Mouse (Mus musculus): Measurements from ENCODE around the gene Ank. TPM values are rescaled to one million over a fixed set of nuclear protein-coding genes. Genes with fewer than 3 reads are reported as not detected.

Gene Ank
- total RNA-seq, 2 experiments from 2014 or later = 165 to 172 TPM

DNA sequence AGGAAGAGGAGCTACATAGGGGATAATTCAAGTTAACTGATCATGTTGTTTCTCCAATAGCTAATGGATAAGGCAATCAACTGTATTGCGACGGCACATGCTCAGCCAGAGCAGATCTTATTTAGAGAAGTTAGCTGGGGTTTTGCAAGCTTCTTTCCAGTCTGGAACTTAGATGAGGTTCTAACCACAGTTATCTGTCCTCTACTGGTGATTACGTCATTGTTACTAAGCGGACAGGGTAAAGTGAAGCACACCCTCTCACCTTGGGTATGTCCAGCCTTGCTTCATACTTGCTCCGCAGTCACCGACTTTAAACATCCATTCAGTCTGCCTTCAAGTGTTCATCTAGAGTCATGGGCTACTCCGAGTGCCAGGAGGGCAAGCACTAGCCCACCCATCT, 53.4 kb downstream of the Ank start:
- DNase-seq (ENCODE audit: extremely low spot score in 1 of 2, low spot score in 2 of 2) = no peak
- intact Hi-C loops (cut with DNase I) = no loop called here

DNA sequence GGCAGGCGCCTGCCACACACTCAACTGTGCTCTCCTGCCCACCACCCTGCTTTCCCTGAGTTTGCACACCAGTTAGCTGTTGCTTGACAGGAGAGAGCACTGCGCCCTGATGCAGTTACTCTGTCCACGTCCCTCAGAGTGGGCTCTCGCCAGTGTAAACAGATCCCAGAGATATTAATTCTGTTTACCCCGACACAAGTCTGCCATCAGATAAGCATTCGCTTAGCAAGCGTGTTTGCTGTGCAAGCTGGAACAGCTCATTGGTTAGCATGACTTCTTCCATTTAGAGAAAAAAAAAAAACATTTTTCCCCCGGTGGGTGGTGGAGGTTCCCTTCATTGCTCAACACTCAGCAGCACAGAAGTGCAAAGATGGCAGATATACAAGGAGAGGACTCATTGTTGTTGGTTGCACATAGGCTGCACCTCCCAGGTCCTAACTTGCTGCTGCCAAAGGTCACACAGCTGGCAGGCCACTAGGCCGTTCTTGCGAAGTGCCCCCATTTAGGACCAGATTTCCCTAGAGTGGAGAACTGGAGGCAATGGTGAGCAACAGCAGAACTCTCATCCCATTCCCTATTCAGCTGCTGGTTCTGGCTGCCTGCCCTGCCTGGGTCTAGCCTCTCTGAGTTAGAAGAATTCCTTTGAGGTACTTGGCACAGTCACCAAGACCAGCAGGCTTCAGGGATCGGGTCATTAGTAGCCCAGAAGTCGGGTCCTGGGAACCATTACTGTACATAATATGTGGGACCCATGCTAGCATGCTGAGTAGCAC, 58.9 kb downstream of the Ank start:
- intact Hi-C loops (cut with DNase I) = no loop called here
- peak in 1 of 2 experiments; percentile 46 for DNase-seq (ENCODE audit: extremely low spot score in 1 of 2, low spot score in 2 of 2)

DNA sequence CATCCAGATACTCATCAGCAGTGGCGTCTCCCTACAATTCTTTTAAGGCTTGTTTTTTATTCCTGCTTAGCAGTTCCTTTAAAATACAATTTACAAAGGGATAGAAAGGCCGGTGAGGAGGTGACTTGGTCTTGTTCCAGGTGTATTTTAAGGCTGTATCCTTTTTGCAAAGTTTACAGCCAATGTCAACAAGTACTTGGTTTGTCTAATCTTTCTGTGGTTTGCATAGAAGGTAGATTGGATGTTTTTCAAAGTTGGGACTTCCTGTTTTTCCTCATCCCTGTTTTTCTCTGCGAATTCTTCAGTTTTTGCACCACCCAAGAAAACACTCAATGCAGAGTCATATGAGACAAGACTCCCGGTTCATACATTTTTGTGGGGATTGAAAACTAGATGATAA, 62.4 kb downstream of the Ank start:
- intact Hi-C loops (cut with DNase I) = no loop called here
- DNase-seq (ENCODE audit: extremely low spot score in 1 of 2, low spot score in 2 of 2) = no peak

DNA sequence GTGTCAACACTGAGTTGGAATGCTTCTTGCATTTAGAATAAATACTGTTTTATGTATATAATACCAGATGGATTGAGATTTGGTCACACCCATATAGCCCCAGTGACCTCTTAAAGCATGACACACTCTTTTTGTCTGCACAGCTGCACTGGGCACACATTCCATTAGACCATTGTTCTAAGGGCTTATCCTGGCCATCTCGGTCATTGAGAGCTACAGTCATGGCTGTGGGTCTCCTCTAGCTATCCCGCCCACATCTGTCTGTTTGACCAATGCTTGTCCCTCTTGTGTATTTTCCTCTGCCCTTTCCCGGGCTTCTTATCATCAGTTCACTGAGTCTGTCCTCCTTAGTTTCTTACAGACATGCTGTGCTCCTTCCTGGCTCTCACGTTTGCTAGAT, 63.5 kb downstream of the Ank start:
- no peak for DNase-seq (ENCODE audit: extremely low spot score in 1 of 2, low spot score in 2 of 2)
- intact Hi-C loops (cut with DNase I) = no loop called here

DNA sequence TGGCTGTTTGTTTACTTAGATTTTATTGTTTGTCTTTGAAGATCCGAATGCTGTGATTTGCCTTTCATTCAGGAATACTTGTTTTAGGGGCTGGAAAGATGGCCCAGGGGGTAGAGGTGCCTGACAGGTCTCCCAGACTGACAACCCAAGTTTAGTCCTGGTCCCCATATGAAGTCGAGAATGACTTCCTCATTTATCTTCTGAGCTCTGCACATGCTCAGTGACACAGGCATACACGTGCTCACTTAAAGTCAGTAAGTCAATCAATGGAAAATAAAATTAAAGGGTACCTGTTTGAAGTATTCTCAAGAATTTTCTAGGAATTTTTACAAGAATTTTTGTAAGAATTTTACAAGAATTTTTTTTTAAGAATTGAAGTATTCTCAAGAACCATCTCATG, 66.6 kb downstream of the Ank start:
- intact Hi-C loops (cut with DNase I) = no loop called here
- no peak for DNase-seq (ENCODE audit: extremely low spot score in 1 of 2, low spot score in 2 of 2)

DNA sequence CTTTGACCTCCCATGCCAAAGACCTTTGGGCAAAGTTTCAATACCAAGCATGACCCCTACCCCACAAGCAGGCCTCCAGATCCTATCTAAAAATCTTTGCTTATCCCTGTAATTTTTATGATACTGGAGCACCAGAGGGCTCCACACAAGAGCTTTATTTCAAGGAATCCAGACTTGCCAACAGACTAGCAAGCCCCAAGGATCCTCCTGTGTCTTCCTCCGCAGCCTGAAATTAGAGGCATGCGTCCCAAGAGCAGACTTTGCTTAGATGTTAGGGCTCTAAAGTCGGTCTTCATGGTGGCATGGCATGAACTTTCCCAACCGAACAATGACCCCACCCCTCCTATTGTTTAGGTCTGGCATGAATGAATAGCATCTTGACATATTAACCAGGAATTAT, 69.2 kb downstream of the Ank start:
- intact Hi-C loops (cut with DNase I) = no loop called here
- no peak for DNase-seq (ENCODE audit: extremely low spot score in 1 of 2, low spot score in 2 of 2)

DNA sequence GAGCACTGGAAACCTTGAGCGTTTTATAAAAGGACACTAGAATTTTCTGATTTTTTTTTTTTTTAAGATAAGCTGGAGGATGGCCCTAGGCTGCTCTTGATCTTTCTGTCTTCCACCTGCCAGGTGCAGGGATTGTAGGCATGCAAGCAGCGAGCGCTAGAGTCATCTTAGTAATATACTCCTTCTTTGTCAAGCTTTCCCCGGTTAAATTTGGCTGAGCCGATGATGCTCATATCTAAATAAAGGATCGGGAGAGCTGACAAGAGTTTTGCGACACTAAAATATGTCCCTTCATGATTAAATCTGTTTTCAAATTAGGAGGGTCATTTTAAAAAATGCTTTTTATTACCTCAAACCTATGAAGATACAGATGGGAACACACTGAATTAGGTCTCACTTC, 69.7 kb downstream of the Ank start:
- intact Hi-C loops (cut with DNase I) = no loop called here
- DNase-seq (ENCODE audit: extremely low spot score in 1 of 2, low spot score in 2 of 2) = no peak

DNA sequence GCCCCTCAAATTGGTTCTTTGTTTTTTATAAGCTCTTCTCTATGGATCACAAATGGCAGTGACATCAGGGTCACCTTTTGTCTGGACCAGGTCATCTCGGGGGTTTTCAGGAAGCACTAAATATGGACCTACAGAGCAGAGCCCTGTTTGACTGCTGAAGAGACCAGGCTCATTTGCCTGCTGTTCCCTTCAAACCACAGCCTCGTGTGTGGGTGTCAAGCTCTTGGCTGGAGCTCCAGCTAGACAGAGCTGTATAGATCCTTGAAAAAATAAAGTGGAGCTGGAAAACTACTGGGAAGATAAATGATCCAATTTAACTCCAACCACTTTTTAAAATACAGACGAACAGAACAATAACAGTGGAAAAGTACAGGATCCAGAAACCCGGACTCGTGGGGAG, 70.3 kb downstream of the Ank start:
- intact Hi-C loops (cut with DNase I) = no loop called here
- DNase-seq (ENCODE audit: extremely low spot score in 1 of 2, low spot score in 2 of 2) = peak in 1 of 2 experiments; percentile 44

DNA sequence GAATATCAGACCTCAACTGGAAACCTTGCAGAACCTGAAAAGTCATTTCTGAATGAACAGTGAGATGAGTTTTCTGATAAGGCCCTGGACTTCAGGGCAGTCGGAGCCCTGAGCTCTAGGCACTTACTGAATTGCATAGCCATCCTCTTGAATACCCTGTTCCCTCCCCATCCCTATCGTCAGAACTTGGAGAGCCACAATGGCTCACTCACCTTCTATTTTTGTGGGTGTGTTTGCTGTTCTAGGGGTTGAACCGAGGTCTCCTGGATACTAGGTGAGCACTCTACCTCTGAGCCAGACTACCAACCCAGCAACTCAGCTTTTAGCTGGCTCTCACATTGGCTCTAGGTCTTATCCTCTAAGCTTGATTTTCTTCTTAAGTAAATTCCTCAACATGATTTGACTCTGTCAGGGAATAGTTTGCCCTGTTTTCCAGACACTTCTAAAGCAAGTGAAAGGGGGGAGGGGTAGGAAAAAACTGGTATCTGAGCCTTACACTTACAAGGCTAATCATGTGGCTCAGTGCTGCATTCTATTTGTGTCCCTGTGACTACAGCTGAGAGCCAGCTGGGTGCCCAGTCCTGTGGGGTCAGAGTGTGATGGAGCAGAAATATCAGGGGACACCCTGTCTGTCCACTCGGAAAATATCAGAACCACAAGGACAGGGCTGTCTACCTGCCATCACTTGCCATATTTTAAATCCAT, 71.2 kb downstream of the Ank start:
- intact Hi-C loops (cut with DNase I) = no loop called here
- DNase-seq (ENCODE audit: extremely low spot score in 1 of 2, low spot score in 2 of 2) = no peak

DNA sequence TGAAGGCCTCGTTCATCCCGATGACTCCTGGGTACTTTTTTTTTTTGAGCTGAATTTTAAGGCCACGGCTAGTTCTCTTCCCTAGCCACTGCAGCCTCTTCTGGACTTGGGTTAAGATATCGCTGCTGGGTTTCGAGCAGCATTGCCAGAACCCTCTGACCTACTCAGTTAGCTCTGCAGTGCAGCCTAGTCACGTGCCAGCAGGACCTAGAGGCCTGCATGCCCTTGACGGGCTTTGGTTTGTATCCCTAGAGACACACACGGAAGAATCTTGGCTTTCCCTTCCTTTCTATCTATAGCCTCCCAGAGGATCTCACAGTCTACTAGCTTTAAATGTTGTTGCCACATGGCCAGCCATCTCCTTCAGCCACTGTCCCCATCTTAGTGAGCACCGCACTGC, 73.3 kb downstream of the Ank start:
- intact Hi-C loops (cut with DNase I) = no loop called here
- DNase-seq (ENCODE audit: extremely low spot score in 1 of 2, low spot score in 2 of 2) = no peak

DNA sequence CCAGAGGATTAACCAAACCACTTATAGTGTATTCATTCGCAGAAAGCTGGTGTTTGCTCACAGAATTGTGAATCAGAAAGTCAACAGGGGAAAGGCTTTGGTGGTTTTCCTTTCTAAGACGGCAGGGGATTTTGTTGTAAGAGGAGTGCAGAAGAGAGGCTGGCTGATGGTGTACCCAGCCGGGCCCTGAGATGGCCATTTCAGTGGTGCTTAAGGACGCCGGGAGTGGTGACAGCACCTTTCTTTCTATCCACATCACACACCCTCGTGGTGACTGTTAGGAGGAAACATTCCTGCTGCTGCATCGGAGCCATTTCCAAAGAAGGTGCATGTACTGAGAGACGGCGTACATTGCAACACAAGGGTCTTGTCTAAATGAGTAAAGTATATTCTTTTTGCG, 78.7 kb downstream of the Ank start:
- intact Hi-C loops (cut with DNase I) = no loop called here

DNA sequence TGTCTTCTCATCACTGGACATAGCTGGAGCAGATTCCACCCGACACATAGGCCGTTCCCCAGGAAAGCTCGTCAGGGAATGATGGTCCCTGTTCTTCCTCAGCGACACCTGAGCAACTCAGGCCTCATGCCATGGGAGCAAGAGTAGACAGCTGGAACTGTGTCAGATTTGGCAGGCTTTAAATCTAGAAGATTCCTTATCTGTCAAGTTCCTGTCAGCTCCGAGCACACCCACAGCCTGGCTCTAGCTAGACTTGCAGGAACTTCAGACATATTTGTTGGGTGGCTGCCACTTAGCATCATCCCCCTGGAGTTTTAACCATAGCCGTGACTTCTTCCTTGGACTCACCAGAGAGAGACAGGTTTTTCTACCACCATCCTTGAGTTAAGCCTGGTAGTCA, 81.6 kb downstream of the Ank start:
- DNase-seq (ENCODE audit: extremely low spot score in 1 of 2, low spot score in 2 of 2) = no peak
- intact Hi-C loops (cut with DNase I) = no loop called here

More for the DNA sequence above, 78.7 kb downstream of the Ank start:
- no peak for DNase-seq (ENCODE audit: extremely low spot score in 1 of 2, low spot score in 2 of 2)

DNA sequence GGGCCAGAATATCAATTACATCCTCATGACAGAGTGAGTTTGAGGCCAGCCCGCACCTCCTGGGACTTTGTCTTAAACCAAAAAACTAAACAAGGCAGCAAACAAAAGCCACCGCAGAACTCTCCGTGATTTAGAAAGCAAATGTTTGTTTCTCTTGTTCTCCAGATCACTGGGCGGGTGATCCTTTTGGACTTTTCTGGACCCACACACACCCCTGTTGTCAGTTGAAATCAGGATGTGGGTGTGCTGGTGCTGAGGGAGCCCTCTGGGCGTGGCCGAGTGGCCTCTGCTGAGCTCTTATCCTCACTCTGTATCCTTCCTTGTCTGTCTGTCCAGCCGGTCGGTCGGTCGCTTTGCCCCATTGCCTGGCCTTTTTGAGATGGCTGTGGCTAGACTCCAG, 82.6 kb downstream of the Ank start:
- no peak for DNase-seq (ENCODE audit: extremely low spot score in 1 of 2, low spot score in 2 of 2)
- intact Hi-C loops (cut with DNase I) = no loop called here

DNA sequence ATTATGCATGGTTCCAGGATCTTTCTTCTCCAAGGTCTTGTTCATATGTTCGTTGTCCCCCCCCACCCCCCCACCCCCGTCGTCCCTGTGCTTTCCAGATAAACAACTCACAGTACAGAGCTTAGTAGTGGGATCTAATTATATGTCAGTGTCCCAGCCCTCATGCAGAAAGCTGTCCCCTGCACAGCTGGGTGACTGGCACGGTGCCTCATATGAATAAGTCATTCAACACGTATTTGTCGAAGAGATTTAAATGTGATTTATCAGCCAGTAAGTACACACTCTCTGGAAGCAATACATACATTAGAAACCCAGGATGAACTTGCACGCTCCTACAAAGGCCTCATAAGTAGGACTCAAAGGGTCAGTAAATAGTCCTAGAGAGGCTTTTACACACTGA, 83.4 kb downstream of the Ank start:
- no peak for DNase-seq (ENCODE audit: extremely low spot score in 1 of 2, low spot score in 2 of 2)
- intact Hi-C loops (cut with DNase I) = no loop called here

DNA sequence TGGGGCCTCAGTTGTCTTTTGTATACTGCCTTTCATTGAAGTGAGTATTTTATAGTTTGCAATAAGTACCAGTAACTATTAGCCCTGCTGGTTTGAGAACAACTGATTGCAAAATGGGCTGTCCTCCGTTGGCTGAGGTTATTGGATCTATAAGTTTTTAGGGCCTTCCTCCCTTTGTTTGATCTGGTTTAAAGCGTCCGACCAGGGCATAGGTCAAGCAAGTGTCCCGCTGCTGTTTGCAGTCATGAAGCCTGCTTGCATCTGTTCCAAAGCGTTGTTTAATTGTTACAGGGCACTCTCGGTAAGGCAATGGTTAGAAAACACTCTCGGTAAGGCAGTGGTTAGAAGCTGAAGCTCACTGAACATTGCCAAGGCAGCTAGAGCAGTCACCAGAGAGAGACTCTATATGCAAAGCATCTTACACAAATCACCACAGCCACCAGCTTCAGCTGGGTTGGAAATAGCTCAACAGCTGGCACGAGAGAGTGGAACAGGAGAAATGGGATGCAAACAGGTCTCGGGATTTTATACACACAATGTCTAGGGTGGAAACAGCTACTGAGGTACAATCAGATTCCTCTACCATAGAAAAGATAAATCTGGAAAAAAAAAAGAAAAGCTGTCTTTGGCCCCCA, 84.0 kb downstream of the Ank start:
- intact Hi-C loops (cut with DNase I) = no loop called here
- DNase-seq (ENCODE audit: extremely low spot score in 1 of 2, low spot score in 2 of 2) = no peak

DNA sequence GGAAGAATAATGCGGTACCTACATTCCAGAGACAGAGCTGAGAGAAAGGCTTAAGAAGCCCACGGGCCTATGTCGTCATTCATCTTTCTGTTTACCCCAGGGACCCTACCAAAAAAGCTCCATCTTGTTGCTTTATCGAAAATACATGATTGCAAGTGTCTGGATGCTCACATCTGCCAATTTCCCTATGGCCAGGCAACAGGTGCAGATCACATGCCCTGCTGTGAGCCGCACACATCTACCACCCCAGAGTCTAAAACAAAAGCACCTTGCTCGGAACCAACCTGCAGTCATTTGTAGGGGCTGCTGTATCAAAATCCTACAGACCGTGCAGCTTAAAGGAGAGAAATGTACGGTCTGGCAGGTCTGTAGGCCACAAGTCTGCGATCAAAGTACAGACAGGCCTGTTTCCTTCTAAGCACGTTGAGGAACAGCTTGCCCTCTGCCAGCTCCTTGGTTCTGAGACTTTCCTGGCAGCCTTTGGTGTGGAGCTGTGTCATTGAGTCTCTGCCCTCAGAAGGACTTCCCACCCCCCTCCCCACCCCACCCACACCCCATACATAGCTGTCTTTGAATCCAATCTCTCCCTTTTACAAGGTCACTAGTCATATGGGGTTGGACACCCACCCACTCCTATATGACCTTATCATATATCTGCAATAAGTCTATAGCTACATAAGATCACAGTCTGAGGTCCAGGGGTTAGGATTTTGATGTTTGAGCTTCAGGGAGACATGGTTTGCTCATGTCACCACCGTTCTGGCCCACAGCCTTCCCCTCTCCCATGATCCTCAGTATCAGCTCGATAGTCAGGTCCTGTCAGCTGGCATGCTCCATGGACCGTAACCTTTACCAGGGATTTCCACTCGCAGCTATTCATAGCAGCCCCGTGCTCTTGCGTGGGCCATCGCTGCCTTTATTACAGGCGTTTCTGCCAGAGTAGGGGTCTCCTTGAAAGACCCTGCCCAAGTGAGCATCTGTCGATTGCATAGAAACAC, 84.9 kb downstream of the Ank start:
- intact Hi-C loops (cut with DNase I) = no loop called here
- no peak for DNase-seq (ENCODE audit: extremely low spot score in 1 of 2, low spot score in 2 of 2)

DNA sequence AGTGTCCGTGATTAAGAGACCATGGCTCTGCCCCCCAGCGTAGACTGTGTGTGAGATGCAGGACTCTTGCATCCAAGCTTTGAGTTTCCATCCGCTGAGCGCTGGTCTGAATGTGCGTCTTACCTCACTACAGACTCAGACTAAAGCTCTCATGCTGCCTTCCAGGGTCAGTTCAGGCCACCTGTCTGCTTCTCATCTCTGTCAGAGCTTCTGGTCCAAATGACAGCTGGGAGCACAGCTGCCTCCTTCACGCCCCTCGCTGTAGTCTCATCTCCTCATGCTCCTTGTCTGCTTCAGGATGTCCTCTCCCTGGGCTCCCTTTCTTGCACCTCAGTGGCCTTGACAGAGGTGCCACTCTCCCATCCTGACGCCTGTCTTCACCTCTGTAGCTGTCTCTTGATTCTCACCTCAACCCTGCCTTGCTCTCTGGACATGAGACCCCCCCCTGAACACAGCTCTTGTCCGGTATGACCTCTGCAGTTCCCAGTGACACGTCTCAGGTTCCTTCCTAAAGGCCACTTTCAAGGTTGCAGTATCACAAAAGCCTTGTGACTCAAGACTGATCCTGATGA, 85.7 kb downstream of the Ank start:
- no peak for DNase-seq (ENCODE audit: extremely low spot score in 1 of 2, low spot score in 2 of 2)
- intact Hi-C loops (cut with DNase I) = no loop called here

DNA sequence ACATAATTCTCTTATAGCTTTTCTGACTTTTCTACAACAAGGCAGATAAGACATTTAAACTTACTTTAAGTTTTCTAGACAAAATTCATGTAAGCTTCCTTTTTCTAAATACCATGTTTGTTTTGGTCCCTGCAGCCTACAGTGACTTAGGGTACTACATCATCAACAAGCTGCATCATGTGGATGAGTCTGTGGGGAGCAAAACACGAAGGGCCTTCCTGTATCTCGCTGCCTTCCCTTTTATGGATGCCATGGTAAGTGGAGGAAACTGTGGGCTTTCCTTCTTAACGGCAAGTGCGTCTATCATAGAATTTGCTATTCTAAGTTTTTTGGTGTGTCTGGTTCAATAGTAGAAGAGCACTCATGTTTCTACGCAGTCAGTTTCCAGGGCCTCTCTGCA, 87.1 kb downstream of the Ank start:
- intact Hi-C loops (cut with DNase I) = no loop called here
- no peak for DNase-seq (ENCODE audit: extremely low spot score in 1 of 2, low spot score in 2 of 2)

Data from left cerebral cortex, postnatal 10 days (tissue).